Mouse (Mus musculus) small intestine, adult 2 months (tissue): ENCODE results near the gene Pde6d.

Experiments
- CTCF ChIP-seq: fragments of 200-500 bp; IDR thresholded peaks from 2 replicates; pipeline ENCODE4 v1.5.1; 2012; ENCODE audit warnings: low read depth, mild to moderate bottlenecking, control low read depth, inconsistent platforms, low read length, moderate library complexity, mixed read lengths; ENCODE audit not compliant: insufficient replicate concordance, insufficient read length; ENCODE audit errors: extremely low read depth
- POLR2A ChIP-seq: fragments of 200-500 bp; IDR thresholded peaks from 2 replicates; pipeline ENCODE4 v1.6.1; 2012; ENCODE audit warnings: low read depth, mild to moderate bottlenecking, control low read depth, inconsistent platforms, low read length, moderate library complexity

- TF ChIP-seq CTCF = no peak
- no peak for TF ChIP-seq POLR2A
Measured at GRCm38 (mm10) chr1:86559232-86559631, 23.2 kb downstream of the Pde6d start.
